Mouse (Mus musculus) forebrain, embryonic 13.5 days (tissue): Measurements from ENCODE around the gene Clmn. TPM values are rescaled to one million over a fixed set of nuclear protein-coding genes. Genes with fewer than 3 reads are reported as not detected.
A peak's percentile ranks its signal among the peaks of the same experiment; 100 is the strongest.
"Not testable (repeated sequence)": the region's sequence is repeated elsewhere in the genome, so short reads cannot be mapped to it uniquely, and the experiment has no call there.

Source experiments
- ATAC-seq: fragments of 200-750 bp; cut with Nextera tagmentation; 2 replicates; pipeline ENCODE4 v1.8.0; 2017
- H3K27ac ChIP-seq: fragments of 300-500 bp; sonication (generic); 2 replicates; pipeline ENCODE4 v1.5.1; 2015; ENCODE audit warnings: inconsistent platforms, mild to moderate bottlenecking, moderate library complexity
- H3K27me3 ChIP-seq: fragments of 300-500 bp; sonication (generic); 2 replicates; pipeline ENCODE4 v1.6.1; 2015; ENCODE audit warnings: mild to moderate bottlenecking, inconsistent platforms
- H3K36me3 ChIP-seq: fragments of 300-500 bp; sonication (generic); 2 replicates; pipeline ENCODE4 v1.6.1; 2015; ENCODE audit warnings: mild to moderate bottlenecking, inconsistent platforms; ENCODE audit not compliant: poor library complexity, severe bottlenecking
- H3K4me1 ChIP-seq: fragments of 300-500 bp; sonication (generic); 2 replicates; pipeline ENCODE4 v1.6.1; 2015; ENCODE audit warnings: inconsistent platforms
- H3K4me2 ChIP-seq: fragments of 300-500 bp; sonication (generic); 2 replicates; pipeline ENCODE4 v1.6.1; 2015; ENCODE audit warnings: inconsistent platforms, mild to moderate bottlenecking, moderate library complexity
- H3K4me3 ChIP-seq: fragments of 300-500 bp; sonication (generic); 2 replicates; pipeline ENCODE4 v1.5.1; 2015; ENCODE audit warnings: mild to moderate bottlenecking, inconsistent platforms
- H3K9ac ChIP-seq: fragments of 300-500 bp; sonication (generic); 2 replicates; pipeline ENCODE4 v1.6.1; 2015; ENCODE audit warnings: mild to moderate bottlenecking, inconsistent platforms
- H3K9me3 ChIP-seq: fragments of 300-500 bp; sonication (generic); replicated peaks from 2 replicates; pipeline ENCODE4 v1.6.1; 2016; ENCODE audit warnings: inconsistent platforms
- WGBS: fragments of 180-500 bp; shearing (Covaris S2); methylation state at CpG from one replicate; pipeline ENCODE4 v1.1.7; 2015; 5-methylcytosine and 5-hydroxymethylcytosine counted together
- polyA plus RNA-seq: library from polyadenylated mRNA; unstranded; fragments of >200 nt; fragmentation: Nextera tagmentation; extraction: Ambion mirVana; gene quantifications from 2 replicates; pipeline ENCODE4 v1.2.1, GENCODE M21; 2015

The Clmn gene
- polyA plus RNA-seq, 1 experiment from 2014 or later: 0.75 TPM

DNA sequence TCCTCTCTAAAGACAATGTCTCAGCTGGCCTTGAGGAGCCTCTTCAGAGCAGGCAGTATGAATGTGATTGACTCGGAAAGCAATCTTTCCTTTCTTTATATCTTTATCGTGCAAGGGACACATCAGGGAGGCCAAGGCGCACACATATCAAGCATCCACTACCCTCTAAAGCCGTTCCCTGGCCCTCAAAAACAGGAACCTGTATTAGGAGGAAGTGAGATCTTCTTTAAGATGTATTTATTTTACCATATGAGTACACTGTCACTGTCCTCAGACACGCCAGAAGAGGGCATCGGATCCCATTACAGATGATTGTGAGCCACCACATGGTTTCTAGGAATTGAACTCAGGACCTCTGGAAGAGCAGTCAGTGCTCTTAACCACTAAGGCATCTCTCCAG, 122.6 kb downstream of the Clmn start:
- Histone ChIP-seq H3K9me3 (no peaks in the 10 kb centered on the region), H3K27ac (no peak overlapping the region), H3K9ac (no peak overlapping the region), H3K27me3 (no peaks in the 10 kb centered on the region), H3K36me3 (peaks cover 5% of the 10 kb centered on the region; the same call in 1 of the 2 replicates), H3K4me1 (peaks cover 72% of the 10 kb centered on the region), H3K4me3 (no peak overlapping the region), H3K4me2 (no peak overlapping the region)
- 77% methylated on average over 6 of the region's 6 CpGs for WGBS
- ATAC-seq: no peak

DNA sequence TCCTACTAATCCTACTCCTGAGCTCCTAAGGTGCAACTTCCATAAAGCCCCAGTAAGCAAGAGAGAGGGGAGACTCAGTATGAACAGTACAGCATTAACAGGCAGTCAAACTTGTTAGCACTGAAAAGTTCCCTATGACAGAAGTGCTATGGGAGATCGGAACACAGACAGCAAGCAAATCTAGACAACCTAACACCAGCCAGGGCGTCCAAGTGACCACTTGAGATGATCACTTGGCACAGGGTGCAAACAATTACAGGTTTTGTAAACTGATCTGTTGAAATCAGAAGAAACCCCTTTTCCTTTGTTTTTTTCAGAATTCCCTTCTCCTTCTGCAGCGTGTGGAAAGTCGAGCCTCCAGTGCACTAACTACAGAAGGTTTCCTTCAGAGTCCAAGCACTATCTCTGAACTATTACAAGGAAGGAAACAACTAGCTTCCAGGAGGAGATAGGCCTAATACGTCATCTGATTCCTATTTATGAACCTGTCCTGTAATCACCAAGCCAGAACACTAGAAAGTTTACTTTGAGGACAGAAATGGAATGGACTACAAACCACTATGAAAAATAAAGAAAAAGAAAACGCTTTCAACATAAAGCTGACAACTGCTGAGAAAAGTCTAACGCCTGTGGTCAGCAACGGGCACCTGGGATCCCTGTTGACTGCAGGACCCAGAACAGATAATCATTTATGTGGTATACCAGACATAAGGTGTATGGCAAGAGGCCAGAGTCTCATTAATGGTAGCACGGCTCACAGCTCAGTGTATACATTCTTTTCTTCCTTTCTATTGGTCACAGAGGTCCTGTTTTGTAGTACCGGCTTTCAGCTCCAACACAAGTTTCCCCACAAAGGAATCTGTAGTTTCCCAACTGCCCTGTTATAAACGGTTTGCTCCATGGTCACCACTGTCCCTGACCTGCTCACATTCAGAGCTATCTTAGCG, 123.8 kb downstream of the Clmn start:
- Histone ChIP-seq H3K27ac (no peak overlapping the region), H3K4me1 (peaks cover 80% of the 10 kb centered on the region), H3K9me3 (no peaks in the 10 kb centered on the region), H3K27me3 (no peaks in the 10 kb centered on the region), H3K4me2 (no peak overlapping the region), H3K36me3 (peaks cover 5% of the 10 kb centered on the region; the same call in 1 of the 2 replicates), H3K4me3 (no peak overlapping the region), H3K9ac (no peak overlapping the region)
- ATAC-seq: no peak
- WGBS: 48% methylated on average over 12 of the region's 12 CpGs

DNA sequence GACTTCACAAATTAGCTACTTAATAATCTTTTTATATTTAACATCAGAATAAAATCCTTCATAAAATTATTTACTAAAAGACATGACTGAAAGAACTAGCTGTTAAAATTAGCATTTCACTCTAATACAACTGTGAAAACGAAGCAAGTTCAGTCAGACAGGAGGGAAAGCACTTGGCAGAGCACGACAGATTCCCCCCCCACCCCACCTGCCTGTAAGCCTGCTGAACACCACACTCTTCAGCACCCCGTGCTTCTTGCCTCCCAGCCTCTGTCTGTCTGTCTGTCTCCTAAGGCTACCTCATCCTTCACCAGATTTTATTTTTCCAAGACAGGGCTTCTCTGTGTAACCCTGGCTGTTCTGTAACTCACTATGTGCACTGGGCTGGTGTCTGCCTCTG, 125.9 kb downstream of the Clmn start:
- Histone ChIP-seq H3K27me3 (no peaks in the 10 kb centered on the region), H3K9me3 (no peaks in the 10 kb centered on the region), H3K4me1 (peaks cover 93% of the 10 kb centered on the region), H3K4me2 (no peak overlapping the region), H3K9ac (no peak overlapping the region), H3K36me3 (peaks cover 5% of the 10 kb centered on the region; the same call in 1 of the 2 replicates), H3K4me3 (no peak overlapping the region), H3K27ac (peak overlapping the region; percentile 45; the same call in 1 of the 2 replicates)
- peak; percentile 48; the same call in 1 of the 2 replicates for ATAC-seq
- 33% methylated on average over 3 of the region's 3 CpGs for WGBS

DNA sequence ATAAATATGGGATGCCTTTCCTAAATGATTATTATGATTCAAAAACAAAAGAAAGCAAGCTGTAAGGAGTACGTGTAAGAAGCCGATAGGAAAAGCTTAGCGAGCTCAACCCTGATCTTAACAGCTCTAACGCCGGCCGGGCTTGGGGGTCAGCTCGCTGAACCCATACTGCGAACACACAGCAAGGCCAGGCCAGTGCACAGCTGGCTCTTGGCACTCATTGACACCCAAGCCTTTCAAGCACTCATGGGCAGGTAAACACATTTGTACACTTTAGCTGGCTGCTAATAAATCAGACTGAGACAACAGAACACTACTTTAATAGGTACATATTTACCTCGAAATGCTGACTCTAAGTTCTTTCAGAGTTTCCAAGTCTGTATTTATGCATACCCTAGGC, 126.4 kb downstream of the Clmn start:
- Histone ChIP-seq H3K36me3 (peaks cover 5% of the 10 kb centered on the region; the same call in 1 of the 2 replicates), H3K9me3 (no peaks in the 10 kb centered on the region), H3K9ac (no peak overlapping the region), H3K27ac (no peak overlapping the region; the same call in 1 of the 2 replicates), H3K27me3 (no peaks in the 10 kb centered on the region), H3K4me2 (0 out of 2 replicates have a peak overlapping the region, but pooled peaks have one; percentile 3), H3K4me1 (peaks cover 92% of the 10 kb centered on the region), H3K4me3 (no peak overlapping the region)
- WGBS: 60% methylated on average over 9 of the region's 9 CpGs
- no peak for ATAC-seq

DNA sequence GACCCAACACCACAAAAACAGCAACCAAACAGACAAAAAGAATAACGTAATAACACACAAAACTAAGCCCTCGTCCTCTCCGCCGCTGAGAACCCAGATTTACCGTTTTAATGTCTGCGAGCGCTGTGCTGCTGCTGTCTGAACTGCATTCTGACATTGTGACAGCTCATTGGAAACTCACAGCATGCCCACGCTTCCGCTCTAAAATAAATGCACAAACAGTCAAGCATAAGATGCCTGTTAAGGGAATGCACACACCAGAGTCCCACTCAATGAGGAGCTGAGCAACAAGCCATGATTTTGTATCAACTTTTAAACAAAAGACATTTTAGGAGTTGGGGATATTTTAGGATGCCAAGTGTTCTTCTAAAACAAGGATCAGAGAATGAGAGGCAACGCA, 127.2 kb downstream of the Clmn start:
- Histone ChIP-seq H3K27me3 (no peaks in the 10 kb centered on the region), H3K4me3 (no peak overlapping the region), H3K9me3 (no peaks in the 10 kb centered on the region), H3K4me1 (peaks cover 91% of the 10 kb centered on the region), H3K36me3 (peaks cover 6% of the 10 kb centered on the region; the same call in 1 of the 2 replicates), H3K9ac (no peak overlapping the region), H3K27ac (peak overlapping the region; percentile 28; the same call in 1 of the 2 replicates), H3K4me2 (no peak overlapping the region)
- WGBS: 63% methylated on average over 10 of the region's 10 CpGs
- no peak for ATAC-seq

DNA sequence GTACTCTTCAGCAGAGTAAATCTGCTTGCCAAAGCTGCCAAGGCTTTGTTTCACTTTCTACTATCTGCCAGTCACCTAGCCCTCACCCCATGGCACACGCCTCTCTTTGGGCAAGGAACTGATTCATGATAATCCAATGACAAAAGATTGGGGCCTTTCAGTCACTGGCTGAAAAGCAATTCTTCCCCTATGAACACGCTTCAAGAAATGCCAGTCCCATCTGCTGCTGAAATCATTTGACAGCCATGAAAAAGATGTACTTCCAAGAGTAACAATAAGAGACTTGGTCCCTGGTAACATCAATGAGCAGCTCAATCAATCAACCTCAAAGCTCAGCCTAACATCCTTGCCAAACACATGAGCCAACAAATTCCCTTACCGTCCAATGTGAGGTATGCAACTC, 128.9 kb downstream of the Clmn start:
- H3K4me3 ChIP-seq: no peak overlapping the region
- 5% methylated on average over 3 of the region's 3 CpGs for WGBS
- no peak overlapping the region for H3K9ac ChIP-seq
- ATAC-seq: no peak
- H3K9me3 ChIP-seq: no peaks in the 10 kb centered on the region
- H3K27ac ChIP-seq: no peak overlapping the region
- peaks cover 13% of the 10 kb centered on the region for H3K36me3 ChIP-seq
- peaks cover 91% of the 10 kb centered on the region for H3K4me1 ChIP-seq
- no peaks in the 10 kb centered on the region for H3K27me3 ChIP-seq
- H3K4me2 ChIP-seq: no peak overlapping the region

DNA sequence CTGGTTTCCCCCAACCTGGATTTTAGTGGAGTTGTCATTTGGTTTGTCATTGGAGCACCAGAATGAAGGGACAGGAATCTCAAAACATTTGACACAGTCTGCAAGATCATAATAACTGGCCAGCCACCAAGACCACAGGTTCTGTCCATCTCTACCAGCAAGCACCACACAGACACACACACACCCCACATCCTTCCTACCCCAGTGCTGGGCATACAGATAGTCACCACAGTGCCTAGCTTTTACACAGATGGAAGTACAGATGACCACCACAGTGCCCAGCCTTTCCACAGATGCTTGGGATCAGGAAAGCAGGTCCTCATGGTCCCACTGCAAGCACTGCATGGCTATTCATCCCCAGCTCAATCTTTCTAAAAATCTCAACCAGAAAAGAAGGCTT, 131.7 kb downstream of the Clmn start:
- Histone ChIP-seq H3K9me3 (no peaks in the 10 kb centered on the region), H3K9ac (no peak overlapping the region), H3K4me3 (no peak overlapping the region), H3K27me3 (no peaks in the 10 kb centered on the region), H3K36me3 (peaks cover 40% of the 10 kb centered on the region), H3K27ac (no peak overlapping the region), H3K4me2 (no peak overlapping the region), H3K4me1 (peaks cover 66% of the 10 kb centered on the region)
- no peak for ATAC-seq

DNA sequence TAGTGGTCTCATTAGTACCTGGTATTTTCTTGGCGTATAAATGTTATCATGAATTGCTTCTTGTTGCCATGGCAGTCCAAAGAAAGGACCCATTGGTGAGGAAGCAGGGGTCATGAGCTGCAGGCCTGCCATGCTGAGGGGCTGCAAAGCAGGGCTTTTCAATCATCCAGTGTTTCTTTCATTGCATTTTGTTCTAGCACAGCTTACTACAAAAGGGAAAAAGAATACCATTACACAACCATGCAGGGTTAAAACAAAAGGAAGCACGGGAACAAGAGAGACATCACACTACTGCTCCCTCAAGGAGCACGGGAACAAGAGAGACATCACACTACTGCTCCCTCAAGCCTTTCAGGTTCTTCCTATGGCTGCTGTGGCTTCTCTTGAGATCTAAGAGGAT, 133.1 kb downstream of the Clmn start:
- peaks cover 52% of the 10 kb centered on the region for H3K4me1 ChIP-seq
- no peaks in the 10 kb centered on the region for H3K27me3 ChIP-seq
- 0 out of 2 replicates have a peak overlapping the region, but pooled peaks have one; percentile 16 for H3K4me2 ChIP-seq
- peaks cover 54% of the 10 kb centered on the region for H3K36me3 ChIP-seq
- H3K4me3 ChIP-seq: no peak overlapping the region
- no peaks in the 10 kb centered on the region for H3K9me3 ChIP-seq
- H3K27ac ChIP-seq: no peak overlapping the region; the same call in none of the 2 replicates
- under 1% methylated on average over 3 of the region's 3 CpGs for WGBS
- no peak overlapping the region; the same call in 1 of the 2 replicates for H3K9ac ChIP-seq
- ATAC-seq: peak; percentile 76; the same call in 1 of the 2 replicates

DNA sequence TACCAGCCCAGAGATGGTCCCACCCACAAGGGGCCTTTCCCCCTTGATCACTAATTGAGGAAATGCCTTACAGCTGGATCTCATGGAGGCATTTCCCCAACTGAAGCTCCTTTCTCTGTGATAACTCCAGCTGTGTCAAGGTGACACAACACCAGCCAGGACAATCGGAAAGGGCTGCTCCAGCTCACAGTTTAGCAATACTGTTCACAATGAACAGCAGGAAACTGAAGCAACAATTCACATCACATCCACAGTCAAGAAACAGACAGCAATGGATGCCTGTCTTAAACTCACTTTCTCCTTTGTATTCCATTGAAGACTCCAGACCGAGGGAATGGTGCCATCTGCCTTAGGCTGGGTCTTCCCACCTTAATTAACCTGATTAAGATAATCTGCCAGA, 138.4 kb downstream of the Clmn start:
- ATAC-seq, H3K9me3 ChIP-seq, H3K27ac ChIP-seq, H3K4me1 ChIP-seq, H3K4me2 ChIP-seq, H3K9ac ChIP-seq, H3K4me3 ChIP-seq, H3K27me3 ChIP-seq: not testable (repeated sequence)
- H3K36me3 ChIP-seq: peaks cover 93% of the 10 kb centered on the region
- WGBS: 87% methylated on average over 2 of the region's 2 CpGs

DNA sequence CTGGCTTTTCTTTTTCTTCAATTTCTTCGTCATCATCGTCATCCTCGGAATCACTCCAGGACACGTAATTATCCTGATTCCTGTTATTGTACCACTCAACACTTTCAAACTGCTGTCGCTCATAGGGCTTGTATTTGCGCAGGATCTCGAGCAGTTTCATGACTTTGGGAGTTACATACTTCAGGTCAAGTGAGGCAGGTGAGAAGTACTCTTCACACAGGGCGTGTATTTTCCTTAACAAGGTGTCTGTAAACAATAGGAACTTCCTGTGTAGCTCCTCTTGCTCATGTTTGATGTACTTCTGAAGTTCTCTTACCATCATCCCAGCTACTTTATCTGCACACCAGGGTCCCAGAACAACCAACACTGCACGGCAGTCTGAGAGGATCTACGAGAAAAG, 142.8 kb downstream of the Clmn start:
- ATAC-seq: no peak
- no peaks in the 10 kb centered on the region for H3K27me3 ChIP-seq
- no peaks in the 10 kb centered on the region for H3K9me3 ChIP-seq
- no peak overlapping the region for H3K4me3 ChIP-seq
- no peak overlapping the region for H3K9ac ChIP-seq
- WGBS: 92% methylated on average over 10 of the region's 10 CpGs
- peaks cover 7% of the 10 kb centered on the region; the same call in 1 of the 2 replicates for H3K4me1 ChIP-seq
- H3K4me2 ChIP-seq: no peak overlapping the region
- H3K27ac ChIP-seq: no peak overlapping the region
- peaks cover 71% of the 10 kb centered on the region for H3K36me3 ChIP-seq

DNA sequence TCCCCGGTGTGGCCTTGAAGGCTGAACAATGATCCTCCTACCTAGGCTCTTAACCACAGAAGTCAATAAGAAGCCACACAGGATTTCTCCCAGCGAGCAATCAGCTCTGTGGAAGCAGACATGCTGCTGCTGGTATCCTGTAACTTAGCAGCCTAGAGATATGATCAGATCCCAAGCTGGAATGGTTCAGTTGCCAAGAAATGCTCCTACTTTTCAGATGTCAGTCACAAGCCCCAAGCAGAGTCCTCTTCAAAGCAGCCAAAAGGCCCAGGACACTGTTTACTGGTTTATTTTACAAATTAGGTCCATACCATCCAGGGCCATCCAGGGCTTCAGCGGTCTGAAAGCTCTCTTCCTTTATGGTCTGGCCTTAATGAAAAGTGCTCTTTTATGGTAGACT, 143.9 kb downstream of the Clmn start:
- H3K27ac ChIP-seq: no peak overlapping the region
- H3K36me3 ChIP-seq: peaks cover 65% of the 10 kb centered on the region
- H3K4me2 ChIP-seq: no peak overlapping the region
- WGBS: 88% methylated on average over 3 of the region's 3 CpGs
- H3K9ac ChIP-seq: no peak overlapping the region
- ATAC-seq: no peak
- H3K27me3 ChIP-seq: no peaks in the 10 kb centered on the region
- no peaks in the 10 kb centered on the region for H3K9me3 ChIP-seq
- no peak overlapping the region for H3K4me3 ChIP-seq
- H3K4me1 ChIP-seq: peaks cover 7% of the 10 kb centered on the region; the same call in 1 of the 2 replicates

DNA sequence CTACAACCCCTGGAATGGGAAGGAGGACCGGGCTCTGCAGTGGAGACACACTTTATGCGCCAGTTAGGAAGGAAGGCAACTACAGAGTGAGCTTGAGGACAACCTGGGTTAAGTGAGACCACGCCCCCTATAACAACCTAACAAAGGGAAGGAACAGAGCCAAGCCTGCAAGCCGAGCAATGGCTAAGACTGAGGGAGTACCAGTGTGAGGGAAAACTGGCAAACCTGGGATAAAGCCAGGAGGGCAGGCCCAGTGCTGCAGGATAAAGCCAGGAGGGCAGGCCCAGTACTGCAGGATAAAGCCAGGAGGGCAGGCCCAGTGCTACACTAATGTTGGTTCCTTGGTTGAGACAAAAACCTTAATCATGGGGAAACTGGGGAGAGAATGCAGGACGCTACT, 145.9 kb downstream of the Clmn start:
- H3K4me1 ChIP-seq: peaks cover 7% of the 10 kb centered on the region; the same call in 1 of the 2 replicates
- H3K27me3 ChIP-seq: no peaks in the 10 kb centered on the region
- H3K9ac ChIP-seq: no peak overlapping the region
- no peak overlapping the region for H3K4me3 ChIP-seq
- WGBS: 78% methylated on average over 5 of the region's 5 CpGs
- no peak overlapping the region for H3K4me2 ChIP-seq
- H3K9me3 ChIP-seq: no peaks in the 10 kb centered on the region
- H3K36me3 ChIP-seq: peaks cover 61% of the 10 kb centered on the region
- H3K27ac ChIP-seq: no peak overlapping the region
- ATAC-seq: 0 out of 2 replicates have a peak, but pooled peaks have one; percentile 19
